Mouse (Mus musculus) CH12.LX (cell line): ENCODE data around the gene Zfp277. TPM values are rescaled to one million over a fixed set of nuclear protein-coding genes. Genes with fewer than 3 reads are reported as not detected.

Experiments
- DNase-seq: peaks from one replicate; pipeline ENCODE4 v3.0.0-alpha.2; 2013; ENCODE audit errors: extremely low read depth
- H3K27ac ChIP-seq: 2 replicates; pipeline ENCODE4 v1.5.1; 2012; ENCODE audit warnings: low read depth, mild to moderate bottlenecking, control low read depth, moderate library complexity; ENCODE audit not compliant: insufficient read depth
- H3K27me3 ChIP-seq: replicated peaks from 2 replicates; pipeline ENCODE3; 2012; ENCODE audit warnings: inconsistent platforms
- H3K36me3 ChIP-seq, 2 experiments: replicated peaks in 1 of 2; 2 replicates each; pipeline versions ENCODE3 to v1.6.1; 2012; ENCODE audit warnings: inconsistent platforms in 1 of 2, low read length in 1 of 2, mild to moderate bottlenecking in 1 of 2, mixed read lengths in 1 of 2, moderate library complexity in 1 of 2; ENCODE audit not compliant: control insufficient read depth in 1 of 2, insufficient read depth in 1 of 2
- H3K4me1 ChIP-seq, 2 experiments: 2 replicates each; pipeline ENCODE4 v1.6.1; 2012; ENCODE audit warnings: inconsistent platforms in 1 of 2, moderate library complexity in 1 of 2; ENCODE audit not compliant: insufficient read depth in 2 of 2, control insufficient read depth in 1 of 2
- H3K4me2 ChIP-seq: 2 replicates; pipeline ENCODE4 v1.6.1; 2012; ENCODE audit warnings: low read depth, mild to moderate bottlenecking, control low read depth; ENCODE audit not compliant: poor library complexity, insufficient read depth, severe bottlenecking
- H3K4me3 ChIP-seq, 3 experiments: fragments of 150-350 bp in 1 of 3; sonication (generic) in 1 of 3; replicated peaks in 1 of 3; 2 replicates each; pipeline versions ENCODE3 to v1.5.1; 2011 to 2012; ENCODE audit warnings: low read depth in 2 of 3, low read length in 2 of 3, mild to moderate bottlenecking in 2 of 3, moderate library complexity in 2 of 3, control low read depth in 1 of 3, improper control_type of control experiment in 1 of 3, inconsistent platforms in 1 of 3, mixed read lengths in 1 of 3; ENCODE audit not compliant: poor library complexity in 1 of 3
- H3K79me2 ChIP-seq: replicated peaks from 2 replicates; pipeline ENCODE4 v1.6.1; 2012; ENCODE audit warnings: mild to moderate bottlenecking, moderate library complexity; ENCODE audit not compliant: control insufficient read depth, poor library complexity, insufficient read depth, severe bottlenecking; ENCODE audit errors: extremely low read depth
- H3K9ac ChIP-seq: 2 replicates; pipeline ENCODE4 v1.6.1; 2012; ENCODE audit warnings: low read depth, mild to moderate bottlenecking, control low read depth, moderate library complexity; ENCODE audit not compliant: insufficient read depth
- H3K9me3 ChIP-seq: replicated peaks from 2 replicates; pipeline ENCODE3; 2012; ENCODE audit warnings: low read length, inconsistent platforms, mixed read lengths
- CHD2 ChIP-seq: IDR thresholded peaks from 2 replicates; pipeline ENCODE4 v1.6.1; 2011; ENCODE audit warnings: low read length, improper control_type of control experiment
- CTCF ChIP-seq, 2 experiments: IDR thresholded peaks in 1 of 2; conservative IDR thresholded peaks in 1 of 2; 2 replicates each; pipeline ENCODE4 v1.5.1; 2011 to 2012; ENCODE audit warnings: low read depth in 2 of 2, low read length in 2 of 2, improper control_type of control experiment in 1 of 2, inconsistent platforms in 1 of 2, mild to moderate bottlenecking in 1 of 2, moderate library complexity in 1 of 2
- ELF1 ChIP-seq: IDR thresholded peaks from 2 replicates; pipeline ENCODE4 v1.6.1; 2014; ENCODE audit warnings: low read depth, mild to moderate bottlenecking, inconsistent platforms, low read length, improper control_type of control experiment
- ETS1 ChIP-seq: conservative IDR thresholded peaks from 2 replicates; pipeline ENCODE4 v1.6.1; 2012; ENCODE audit warnings: low read depth, mild to moderate bottlenecking, inconsistent platforms, low read length, improper control_type of control experiment, moderate library complexity
- IRF4 ChIP-seq: IDR thresholded peaks from 2 replicates; pipeline ENCODE4 v1.6.1; 2014; ENCODE audit warnings: low read depth, mild to moderate bottlenecking, inconsistent platforms, low read length, improper control_type of control experiment
- JUN ChIP-seq: IDR thresholded peaks from 2 replicates; pipeline ENCODE4 v1.6.1; 2011; ENCODE audit warnings: low read depth, mild to moderate bottlenecking, low read length, improper control_type of control experiment, moderate library complexity; ENCODE audit not compliant: insufficient read depth
- KAT2A ChIP-seq: IDR thresholded peaks from 2 replicates; pipeline ENCODE4 v1.6.1; 2012; ENCODE audit warnings: low read length, improper control_type of control experiment, inconsistent platforms; ENCODE audit not compliant: insufficient replicate concordance
- MAX ChIP-seq: IDR thresholded peaks from 2 replicates; pipeline ENCODE4 v1.6.1; 2011; ENCODE audit warnings: low read length, improper control_type of control experiment
- MEF2A ChIP-seq: IDR thresholded peaks from 2 replicates; pipeline ENCODE4 v1.6.1; 2014; ENCODE audit warnings: low read depth, mild to moderate bottlenecking, inconsistent platforms, low read length, improper control_type of control experiment, borderline replicate concordance
- NELFE ChIP-seq: IDR thresholded peaks from 2 replicates; pipeline ENCODE4 v1.6.1; 2011; ENCODE audit warnings: low read depth, low read length, improper control_type of control experiment
- PAX5 ChIP-seq: IDR thresholded peaks from 2 replicates; pipeline ENCODE4 v1.6.1; 2012; ENCODE audit warnings: low read length, inconsistent platforms, mixed read lengths
- RCOR1 ChIP-seq: conservative IDR thresholded peaks from 2 replicates; pipeline ENCODE4 v1.6.1; 2012; ENCODE audit warnings: low read depth, mild to moderate bottlenecking, inconsistent platforms, low read length, improper control_type of control experiment
- SIN3A ChIP-seq: IDR thresholded peaks from 2 replicates; pipeline ENCODE4 v1.6.1; 2012; ENCODE audit warnings: low read length, improper control_type of control experiment, inconsistent platforms
- SMC3 ChIP-seq: IDR thresholded peaks from 2 replicates; pipeline ENCODE4 v1.6.1; 2011; ENCODE audit warnings: low read depth, low read length, improper control_type of control experiment
- TBP ChIP-seq: conservative IDR thresholded peaks from 2 replicates; pipeline ENCODE4 v1.6.1; 2011; ENCODE audit warnings: low read depth, low read length, improper control_type of control experiment
- USF2 ChIP-seq: conservative IDR thresholded peaks from 2 replicates; pipeline ENCODE4 v1.6.1; 2011; ENCODE audit warnings: low read depth, low read length, improper control_type of control experiment
- ZC3H11A ChIP-seq: IDR thresholded peaks from 2 replicates; pipeline ENCODE4 v1.6.1; 2012; ENCODE audit warnings: low read depth, mild to moderate bottlenecking, inconsistent platforms, low read length, improper control_type of control experiment
- ZNF384 ChIP-seq: IDR thresholded peaks from 2 replicates; pipeline ENCODE4 v1.6.1; 2012; ENCODE audit warnings: low read depth, low read length, improper control_type of control experiment, inconsistent platforms
- dilution Hi-C: fragments of 300-500 bp; cut with MboI; formaldehyde crosslinking; loops from 2 replicates; pipeline ENCODE4 v1.14.3; 2020; ENCODE audit warnings: low sequenced_read_pairs; ENCODE audit not compliant: extremely low pct_unique_long_range_greater_than_20kb, extremely low pct_ligation_motif_present
- in situ Hi-C: fragments of 300-500 bp; cut with MboI; formaldehyde crosslinking; loops from 3 replicates; pipeline ENCODE4 v1.14.3; 2019; ENCODE audit warnings: low sequenced_read_pairs, low pct_ligation_motif_present, low pct_unique_long_range_greater_than_20kb, mixed read lengths
- polyA plus RNA-seq: library from polyadenylated mRNA; unstranded; fragments of >175 nt; gene quantifications from 2 replicates; pipeline ENCODE4 v1.2.1, GENCODE M21; 2012; ENCODE audit warnings: low read depth; ENCODE audit not compliant: insufficient read length
- total RNA-seq, 2 experiments: library from RNA; depleted of rRNA; stranded (reverse); fragments of 300-350 nt in 1 of 2; fragments of >200 nt in 1 of 2; gene quantifications; 2 replicates each; pipeline ENCODE4 v1.2.3; 2012 to 2014

Zfp277 gene
- total and polyA plus RNA-seq, 3 experiments = 13.7 to 31.2 (median 18.9) TPM

GRCm38 (mm10) chr12:40429976-40430375, 15.7 kb downstream of the Zfp277 start:
- Histone ChIP-seq H3K27ac (no peak overlapping the region), H3K9me3 (no peaks in the 10 kb centered on the region), H3K27me3 (no peaks in the 10 kb centered on the region), H3K9ac (no peak overlapping the region), H3K79me2 (no peaks in the 10 kb centered on the region), H3K36me3 (peaks cover 0 to 23% of the 10 kb centered on the region in 2 experiments), H3K4me2 (no peak overlapping the region), H3K4me3 (no peak overlapping the region), H3K4me1 (no peaks in the 10 kb centered on the region)
- in situ Hi-C loops = no loop called here
- DNase-seq = no peak
- TF ChIP-seq USF2 = no peak
- TF ChIP-seq TBP = no peak
- TF ChIP-seq PAX5 = no peak
- no peak for TF ChIP-seq ELF1
- TF ChIP-seq MAX = no peak
- no peak for TF ChIP-seq ZC3H11A
- no peak for TF ChIP-seq CHD2
- no peak for TF ChIP-seq SMC3
- no peak for TF ChIP-seq MEF2A
- no peak for TF ChIP-seq ETS1
- TF ChIP-seq SIN3A = no peak
- TF ChIP-seq JUN = no peak
- no peak for TF ChIP-seq NELFE
- TF ChIP-seq CTCF (conservative IDR thresholded peaks at IDR 0.05 in 1 of 2, IDR thresholded peaks at IDR 0.05 in 1 of 2; ENCODE audit: low read depth in 2 of 2, low read length in 2 of 2) = no peak
- dilution Hi-C loops = no loop called here

GRCm38 (mm10) chr12:40427606-40428005, 18.1 kb downstream of the Zfp277 start:
- H3K36me3 ChIP-seq = peaks cover 0 to 23% of the 10 kb centered on the region in 2 experiments
- dilution Hi-C loops (no loop called here), in situ Hi-C loops (no loop called here)
- H3K79me2 ChIP-seq = no peaks in the 10 kb centered on the region
- H3K9ac ChIP-seq = no peak overlapping the region
- no peaks in the 10 kb centered on the region for H3K4me1 ChIP-seq
- H3K9me3 ChIP-seq = no peaks in the 10 kb centered on the region
- H3K27me3 ChIP-seq = no peaks in the 10 kb centered on the region
- H3K27ac ChIP-seq = no peak overlapping the region
- no peak overlapping the region for H3K4me2 ChIP-seq
- TF ChIP-seq KAT2A (no peak), IRF4 (no peak), JUN (no peak), ZNF384 (no peak), RCOR1 (no peak), USF2 (no peak)
- H3K4me3 ChIP-seq = no peak overlapping the region
- no peak for DNase-seq
